Mouse (Mus musculus) forebrain, embryonic 15.5 days (tissue): ENCODE measurements around the gene Tipin. TPM values are rescaled to one million over a fixed set of nuclear protein-coding genes. Genes with fewer than 3 reads are reported as not detected.

ENCODE experiments used
- ATAC-seq: fragments of 200-750 bp; cut with Nextera tagmentation; replicated peaks from 2 replicates; pipeline ENCODE4 v1.8.0; 2017; ENCODE audit warnings: mild to moderate bottlenecking, moderate TSS enrichment, moderate library complexity
- H3K27ac ChIP-seq: fragments of 300-500 bp; sonication (generic); replicated peaks from 2 replicates; pipeline ENCODE4 v1.5.1; 2015; ENCODE audit warnings: mild to moderate bottlenecking, inconsistent platforms
- H3K27me3 ChIP-seq: fragments of 300-500 bp; sonication (generic); 2 replicates; pipeline ENCODE4 v1.6.1; 2015; ENCODE audit warnings: inconsistent platforms
- H3K36me3 ChIP-seq: fragments of 300-500 bp; sonication (generic); 2 replicates; pipeline ENCODE4 v1.6.1; 2015; ENCODE audit warnings: mild to moderate bottlenecking, inconsistent platforms
- H3K4me1 ChIP-seq: fragments of 300-500 bp; sonication (generic); 2 replicates; pipeline ENCODE4 v1.6.1; 2015; ENCODE audit warnings: inconsistent platforms
- H3K4me2 ChIP-seq: fragments of 300-500 bp; sonication (generic); replicated peaks from 2 replicates; pipeline ENCODE4 v1.6.1; 2015; ENCODE audit warnings: mild to moderate bottlenecking, inconsistent platforms
- H3K4me3 ChIP-seq: fragments of 300-500 bp; sonication (generic); 2 replicates; pipeline ENCODE4 v1.5.1; 2015; ENCODE audit warnings: mild to moderate bottlenecking, inconsistent platforms
- H3K9ac ChIP-seq: fragments of 300-500 bp; sonication (generic); replicated peaks from 2 replicates; pipeline ENCODE4 v1.6.1; 2015; ENCODE audit warnings: mild to moderate bottlenecking, inconsistent platforms
- H3K9me3 ChIP-seq: fragments of 300-500 bp; sonication (generic); 2 replicates; pipeline ENCODE4 v1.6.1; 2016; ENCODE audit warnings: inconsistent platforms
- WGBS: fragments of 180-500 bp; shearing (Covaris S2); methylation state at CpG from one replicate; pipeline ENCODE4 v1.1.7; 2015; ENCODE audit warnings: mixed read lengths; 5-methylcytosine and 5-hydroxymethylcytosine counted together
- polyA plus RNA-seq: library from polyadenylated mRNA; unstranded; fragments of >200 nt; fragmentation: Nextera tagmentation; extraction: Ambion mirVana; gene quantifications from 2 replicates; pipeline ENCODE4 v1.2.1, GENCODE M21; 2015

Gene Tipin
- polyA plus RNA-seq, 1 experiment from 2014 or later, result 130 TPM

- no peak overlapping the region for H3K9ac ChIP-seq
- no peak overlapping the region for H3K4me3 ChIP-seq
- H3K4me2 ChIP-seq, result no peak overlapping the region
- no peak overlapping the region for H3K27ac ChIP-seq
- 84% methylated on average over 6 of the region's 6 CpGs for WGBS
- no peaks in the 10 kb centered on the region for H3K27me3 ChIP-seq
- H3K9me3 ChIP-seq, result no peaks in the 10 kb centered on the region
- H3K4me1 ChIP-seq, result peaks cover 13% of the 10 kb centered on the region
- peaks cover 6% of the 10 kb centered on the region; the same call in 1 of the 2 replicates for H3K36me3 ChIP-seq
- no peak for ATAC-seq
These were observed 54.4 kb downstream of the Tipin start for GRCm38 (mm10) chr9:64335825-64336224.

- Histone ChIP-seq H3K9me3 (no peaks in the 10 kb centered on the region), H3K27me3 (no peaks in the 10 kb centered on the region), H3K27ac (0 out of 2 replicates have a peak overlapping the region, but pooled peaks have one; percentile 99), H3K9ac (no peak overlapping the region), H3K36me3 (peaks cover 6% of the 10 kb centered on the region; the same call in 1 of the 2 replicates), H3K4me2 (peak overlapping the region; percentile 77; the same call in 1 of the 2 replicates), H3K4me1 (peaks cover 21% of the 10 kb centered on the region), H3K4me3 (peak overlapping the region; percentile 61)
- ATAC-seq, result no peak
- 27% methylated on average over 8 of the region's 8 CpGs for WGBS
These were observed 58.0 kb downstream of the Tipin start for GRCm38 (mm10) chr9:64339361-64339760.

GRCm38 (mm10) chr9:64340351-64341253 lies 59.2 kb downstream of the Tipin start:
- H3K9ac ChIP-seq, result peak overlapping the region; percentile 98
- peak overlapping the region; percentile 61 for H3K4me3 ChIP-seq
- H3K27me3 ChIP-seq, result no peaks in the 10 kb centered on the region
- peaks cover 21% of the 10 kb centered on the region for H3K4me1 ChIP-seq
- WGBS, result under 1% methylated on average over 84 of the region's 85 CpGs
- H3K36me3 ChIP-seq, result peaks cover 6% of the 10 kb centered on the region; the same call in 1 of the 2 replicates
- H3K9me3 ChIP-seq, result no peaks in the 10 kb centered on the region
- H3K27ac ChIP-seq, result peak overlapping the region; percentile 99
- peak; percentile 90 for ATAC-seq
- peak overlapping the region; percentile 77 for H3K4me2 ChIP-seq

GRCm38 (mm10) chr9:64341254-64341566 lies 59.8 kb downstream of the Tipin start, which contains the start of gene Dis3l:
Gene Dis3l, minus strand, starts transcription at chr9:64341288.
- Histone ChIP-seq H3K4me1 (peaks cover 21% of the 10 kb centered on the region), H3K27me3 (no peaks in the 10 kb centered on the region), H3K36me3 (0 out of 2 replicates have a peak, but pooled peaks cover 6% of the 10 kb centered on the region), H3K27ac (peak within 1 kb of the TSS; percentile 99), H3K9ac (peak within 1 kb of the TSS; percentile 98), H3K4me3 (peak within 1 kb of the TSS; percentile 61), H3K4me2 (peak within 1 kb of the TSS; percentile 77), H3K9me3 (no peaks in the 10 kb centered on the region)
- WGBS, result 11% methylated on average over 16 of the region's 16 CpGs
- ATAC-seq, result no peak; the same call in 1 of the 2 replicates

- H3K4me2 ChIP-seq, result peak overlapping the region; percentile 77
- 0 out of 2 replicates have a peak, but pooled peaks cover 2% of the 10 kb centered on the region for H3K36me3 ChIP-seq
- peak overlapping the region; percentile 61 for H3K4me3 ChIP-seq
- no peaks in the 10 kb centered on the region for H3K9me3 ChIP-seq
- H3K27ac ChIP-seq, result peak overlapping the region; percentile 99
- peak overlapping the region; percentile 98; the same call in 1 of the 2 replicates for H3K9ac ChIP-seq
- no peaks in the 10 kb centered on the region for H3K27me3 ChIP-seq
- WGBS, result 88% methylated on average over 8 of the region's 8 CpGs
- H3K4me1 ChIP-seq, result peaks cover 21% of the 10 kb centered on the region
- ATAC-seq, result no peak
These were observed 60.3 kb downstream of the Tipin start for GRCm38 (mm10) chr9:64341671-64342070.

- H3K27ac ChIP-seq, result no peak overlapping the region
- no peaks in the 10 kb centered on the region for H3K27me3 ChIP-seq
- no peak overlapping the region for H3K9ac ChIP-seq
- WGBS, result 94% methylated on average over 2 of the region's 2 CpGs
- H3K4me1 ChIP-seq, result peaks cover 21% of the 10 kb centered on the region
- no peaks in the 10 kb centered on the region for H3K36me3 ChIP-seq
- H3K4me2 ChIP-seq, result no peak overlapping the region
- H3K9me3 ChIP-seq, result no peaks in the 10 kb centered on the region
- ATAC-seq, result no peak
- no peak overlapping the region for H3K4me3 ChIP-seq
These were observed 62.3 kb downstream of the Tipin start for GRCm38 (mm10) chr9:64343656-64344055.

GRCm38 (mm10) chr9:64345931-64346330 lies 64.5 kb downstream of the Tipin start:
- no peaks in the 10 kb centered on the region for H3K27me3 ChIP-seq
- no peak overlapping the region for H3K27ac ChIP-seq
- H3K4me2 ChIP-seq, result no peak overlapping the region
- no peaks in the 10 kb centered on the region for H3K9me3 ChIP-seq
- no peaks in the 10 kb centered on the region for H3K36me3 ChIP-seq
- no peak overlapping the region for H3K4me3 ChIP-seq
- no peak for ATAC-seq
- H3K9ac ChIP-seq, result no peak overlapping the region
- H3K4me1 ChIP-seq, result peaks cover 8% of the 10 kb centered on the region; the same call in 1 of the 2 replicates
- 60% methylated on average over 5 of the region's 5 CpGs for WGBS

GRCm38 (mm10) chr9:64347377-64347776 lies 66.0 kb downstream of the Tipin start:
- no peaks in the 10 kb centered on the region for H3K27me3 ChIP-seq
- no peak overlapping the region for H3K9ac ChIP-seq
- no peaks in the 10 kb centered on the region for H3K9me3 ChIP-seq
- H3K36me3 ChIP-seq, result no peaks in the 10 kb centered on the region
- H3K4me1 ChIP-seq, result no peaks in the 10 kb centered on the region
- no peak overlapping the region for H3K4me3 ChIP-seq
- WGBS, result 0% methylated on average over 1 of the region's 1 CpGs
- no peak overlapping the region for H3K27ac ChIP-seq
- no peak overlapping the region for H3K4me2 ChIP-seq
- no peak for ATAC-seq

GRCm38 (mm10) chr9:64349490-64349889 lies 68.1 kb downstream of the Tipin start:
- Histone ChIP-seq H3K4me1 (no peaks in the 10 kb centered on the region), H3K9ac (no peak overlapping the region), H3K36me3 (no peaks in the 10 kb centered on the region), H3K27ac (no peak overlapping the region), H3K4me2 (no peak overlapping the region), H3K4me3 (no peak overlapping the region), H3K27me3 (no peaks in the 10 kb centered on the region), H3K9me3 (no peaks in the 10 kb centered on the region)
- WGBS, result 49% methylated on average over 5 of the region's 5 CpGs
- ATAC-seq, result no peak

GRCm38 (mm10) chr9:64351191-64351590 lies 69.8 kb downstream of the Tipin start:
- Histone ChIP-seq H3K27me3 (no peaks in the 10 kb centered on the region), H3K4me3 (no peak overlapping the region), H3K9me3 (no peaks in the 10 kb centered on the region), H3K27ac (no peak overlapping the region), H3K36me3 (no peaks in the 10 kb centered on the region), H3K9ac (no peak overlapping the region), H3K4me2 (no peak overlapping the region), H3K4me1 (no peaks in the 10 kb centered on the region)
- WGBS, result 45% methylated on average over 3 of the region's 3 CpGs
- no peak for ATAC-seq
